Mouse (Mus musculus) midbrain, embryonic 14.5 days (tissue): Measurements from ENCODE around the gene Fam124b. TPM values are rescaled to one million over a fixed set of nuclear protein-coding genes. Genes with fewer than 3 reads are reported as not detected.
A peak's percentile ranks its signal among the peaks of the same experiment; 100 is the strongest.

Source experiments
- ATAC-seq: fragments of 200-750 bp; cut with Nextera tagmentation; 2 replicates; pipeline ENCODE4 v1.8.0; 2017; ENCODE audit warnings: moderate number of reproducible peaks, moderate library complexity; ENCODE audit not compliant: low FRiP score, low TSS enrichment
- DNase-seq: peaks from one replicate; pipeline ENCODE4 v3.0.0-alpha.2; 2015
- H3K27ac ChIP-seq: fragments of 300-500 bp; sonication (generic); replicated peaks from 2 replicates; pipeline ENCODE4 v1.5.1; 2014; ENCODE audit warnings: mild to moderate bottlenecking, low read depth, low read length, moderate library complexity
- H3K27me3 ChIP-seq: fragments of 300-500 bp; sonication (generic); 2 replicates; pipeline ENCODE4 v1.6.1; 2014; ENCODE audit warnings: low read length, control low read depth, mixed read lengths; ENCODE audit not compliant: control insufficient read depth, insufficient read depth
- H3K36me3 ChIP-seq: fragments of 300-500 bp; sonication (generic); 2 replicates; pipeline ENCODE4 v1.6.1; 2014; ENCODE audit warnings: low read length, control low read depth; ENCODE audit not compliant: control insufficient read depth, insufficient read depth
- H3K4me1 ChIP-seq: fragments of 300-500 bp; sonication (generic); 2 replicates; pipeline ENCODE4 v1.6.1; 2014; ENCODE audit warnings: mild to moderate bottlenecking, antibody characterized with exemption, low read length, control low read depth; ENCODE audit not compliant: control insufficient read depth, insufficient read depth
- H3K4me2 ChIP-seq: fragments of 300-500 bp; sonication (generic); 2 replicates; pipeline ENCODE4 v1.6.1; 2014; ENCODE audit warnings: mild to moderate bottlenecking, low read length, moderate library complexity
- H3K4me3 ChIP-seq: fragments of 300-500 bp; sonication (generic); replicated peaks from 2 replicates; pipeline ENCODE4 v1.5.1; 2014; ENCODE audit warnings: low read depth, low read length
- H3K9ac ChIP-seq: fragments of 300-500 bp; sonication (generic); replicated peaks from 2 replicates; pipeline ENCODE4 v1.6.1; 2014; ENCODE audit warnings: mild to moderate bottlenecking, low read length, moderate library complexity
- H3K9me3 ChIP-seq: fragments of 300-500 bp; sonication (generic); 2 replicates; pipeline ENCODE4 v1.6.1; 2016; ENCODE audit warnings: low read length, control low read depth, mixed read lengths; ENCODE audit not compliant: control insufficient read depth
- WGBS: fragments of 180-500 bp; shearing (Covaris S2); extraction: QIAGEN DNeasy Blood & Tissue Kit; methylation state at CpG from one replicate; pipeline ENCODE4 v1.1.7; 2014; 5-methylcytosine and 5-hydroxymethylcytosine counted together
- polyA plus RNA-seq: library from polyadenylated mRNA; unstranded; fragments of >200 nt; fragmentation: Nextera tagmentation; extraction: Ambion mirVana; gene quantifications from 2 replicates; pipeline ENCODE4 v1.2.1, GENCODE M21; 2014

Gene Fam124b
- 0.49 and 0.59 TPM in 2 replicates for polyA plus RNA-seq

GRCm38 (mm10) chr1:80218268-80218667 is at the start of gene Fam124b:
TSS of gene Fam124b (minus strand) at chr1:80218473.
- ATAC-seq, result peak; percentile 53; the same call in 1 of the 2 replicates
- Histone ChIP-seq H3K27me3 (no peaks in the 10 kb centered on the region), H3K27ac (no peak within 1 kb of the TSS), H3K4me2 (no peak within 1 kb of the TSS), H3K4me1 (no peaks in the 10 kb centered on the region), H3K9me3 (no peaks in the 10 kb centered on the region), H3K36me3 (no peaks in the 10 kb centered on the region), H3K9ac (no peak within 1 kb of the TSS), H3K4me3 (no peak within 1 kb of the TSS)
- DNase-seq, result no peak
- WGBS, result 84% methylated on average over 6 of the region's 6 CpGs

- Histone ChIP-seq H3K9ac (no peak overlapping the region), H3K27ac (no peak overlapping the region), H3K4me2 (no peak overlapping the region), H3K4me3 (no peak overlapping the region), H3K4me1 (no peaks in the 10 kb centered on the region), H3K9me3 (no peaks in the 10 kb centered on the region), H3K27me3 (no peaks in the 10 kb centered on the region), H3K36me3 (no peaks in the 10 kb centered on the region)
- DNase-seq (no peak), ATAC-seq (no peak)
- 71% methylated on average over 1 of the region's 1 CpGs for WGBS
These were observed 42.2 kb upstream of the Fam124b start for GRCm38 (mm10) chr1:80260443-80260842.

- 60% methylated on average over 4 of the region's 4 CpGs for WGBS
- H3K27ac ChIP-seq, result no peak overlapping the region
- no peak for ATAC-seq
- H3K4me2 ChIP-seq, result no peak overlapping the region
- H3K27me3 ChIP-seq, result no peaks in the 10 kb centered on the region
- H3K4me1 ChIP-seq, result no peaks in the 10 kb centered on the region
- no peak overlapping the region for H3K9ac ChIP-seq
- no peak for DNase-seq
- no peaks in the 10 kb centered on the region for H3K36me3 ChIP-seq
- no peaks in the 10 kb centered on the region for H3K9me3 ChIP-seq
- no peak overlapping the region for H3K4me3 ChIP-seq
These were observed 40.4 kb upstream of the Fam124b start for GRCm38 (mm10) chr1:80258632-80259031.

GRCm38 (mm10) chr1:80253309-80253708 is 35.0 kb upstream of the Fam124b start:
- H3K27ac ChIP-seq, result no peak overlapping the region
- H3K4me2 ChIP-seq, result no peak overlapping the region
- H3K36me3 ChIP-seq, result no peaks in the 10 kb centered on the region
- no peaks in the 10 kb centered on the region for H3K9me3 ChIP-seq
- no peak overlapping the region for H3K4me3 ChIP-seq
- DNase-seq (no peak), ATAC-seq (no peak)
- H3K9ac ChIP-seq, result no peak overlapping the region
- H3K27me3 ChIP-seq, result no peaks in the 10 kb centered on the region
- no peaks in the 10 kb centered on the region for H3K4me1 ChIP-seq

- no peak overlapping the region for H3K4me2 ChIP-seq
- DNase-seq (no peak), ATAC-seq (no peak)
- H3K27ac ChIP-seq, result no peak overlapping the region
- no peak overlapping the region for H3K9ac ChIP-seq
- no peaks in the 10 kb centered on the region for H3K36me3 ChIP-seq
- no peaks in the 10 kb centered on the region for H3K27me3 ChIP-seq
- 93% methylated on average over 5 of the region's 5 CpGs for WGBS
- no peak overlapping the region for H3K4me3 ChIP-seq
- H3K4me1 ChIP-seq, result no peaks in the 10 kb centered on the region
- no peaks in the 10 kb centered on the region for H3K9me3 ChIP-seq
These were observed 32.0 kb upstream of the Fam124b start for GRCm38 (mm10) chr1:80250247-80250646.

GRCm38 (mm10) chr1:80247131-80247530 is 28.9 kb upstream of the Fam124b start:
- ATAC-seq, result no peak

GRCm38 (mm10) chr1:80244123-80244522 is 25.9 kb upstream of the Fam124b start:
- WGBS, result 72% methylated on average over 3 of the region's 3 CpGs

More at GRCm38 (mm10) chr1:80247131-80247530, 28.9 kb upstream of the Fam124b start:
- Histone ChIP-seq H3K27me3 (no peaks in the 10 kb centered on the region), H3K9me3 (no peaks in the 10 kb centered on the region), H3K4me1 (no peaks in the 10 kb centered on the region), H3K4me3 (no peak overlapping the region), H3K9ac (no peak overlapping the region), H3K27ac (no peak overlapping the region), H3K36me3 (no peaks in the 10 kb centered on the region), H3K4me2 (no peak overlapping the region)
- no peak for DNase-seq

GRCm38 (mm10) chr1:80241579-80241978 is 23.3 kb upstream of the Fam124b start:
- no peak for ATAC-seq
- Histone ChIP-seq H3K36me3 (no peaks in the 10 kb centered on the region), H3K4me2 (no peak overlapping the region), H3K9ac (no peak overlapping the region), H3K27me3 (no peaks in the 10 kb centered on the region), H3K9me3 (no peaks in the 10 kb centered on the region), H3K4me1 (0 out of 2 replicates have a peak, but pooled peaks cover 3% of the 10 kb centered on the region), H3K4me3 (no peak overlapping the region), H3K27ac (no peak overlapping the region)
- DNase-seq, result no peak
- 97% methylated on average over 6 of the region's 6 CpGs for WGBS

More at GRCm38 (mm10) chr1:80244123-80244522, 25.9 kb upstream of the Fam124b start:
- H3K4me1 ChIP-seq, result 0 out of 2 replicates have a peak, but pooled peaks cover 3% of the 10 kb centered on the region
- H3K9me3 ChIP-seq, result no peaks in the 10 kb centered on the region
- no peak overlapping the region for H3K27ac ChIP-seq
- no peaks in the 10 kb centered on the region for H3K27me3 ChIP-seq
- DNase-seq (no peak), ATAC-seq (no peak)
- no peaks in the 10 kb centered on the region for H3K36me3 ChIP-seq
- H3K4me3 ChIP-seq, result no peak overlapping the region
- no peak overlapping the region for H3K9ac ChIP-seq
- no peak overlapping the region for H3K4me2 ChIP-seq

- Histone ChIP-seq H3K4me2 (peak overlapping the region; percentile 4; the same call in 1 of the 2 replicates), H3K9ac (no peak overlapping the region), H3K4me3 (no peak overlapping the region), H3K27ac (no peak overlapping the region), H3K4me1 (0 out of 2 replicates have a peak, but pooled peaks cover 3% of the 10 kb centered on the region), H3K27me3 (no peaks in the 10 kb centered on the region), H3K36me3 (no peaks in the 10 kb centered on the region), H3K9me3 (no peaks in the 10 kb centered on the region)
- ATAC-seq (no peak), DNase-seq (no peak)
- 8% methylated on average over 12 of the region's 12 CpGs for WGBS
These were observed 21.9 kb upstream of the Fam124b start for GRCm38 (mm10) chr1:80240017-80240660.
